Mouse (Mus musculus): ENCODE measurements around the gene Wap.

DNA sequence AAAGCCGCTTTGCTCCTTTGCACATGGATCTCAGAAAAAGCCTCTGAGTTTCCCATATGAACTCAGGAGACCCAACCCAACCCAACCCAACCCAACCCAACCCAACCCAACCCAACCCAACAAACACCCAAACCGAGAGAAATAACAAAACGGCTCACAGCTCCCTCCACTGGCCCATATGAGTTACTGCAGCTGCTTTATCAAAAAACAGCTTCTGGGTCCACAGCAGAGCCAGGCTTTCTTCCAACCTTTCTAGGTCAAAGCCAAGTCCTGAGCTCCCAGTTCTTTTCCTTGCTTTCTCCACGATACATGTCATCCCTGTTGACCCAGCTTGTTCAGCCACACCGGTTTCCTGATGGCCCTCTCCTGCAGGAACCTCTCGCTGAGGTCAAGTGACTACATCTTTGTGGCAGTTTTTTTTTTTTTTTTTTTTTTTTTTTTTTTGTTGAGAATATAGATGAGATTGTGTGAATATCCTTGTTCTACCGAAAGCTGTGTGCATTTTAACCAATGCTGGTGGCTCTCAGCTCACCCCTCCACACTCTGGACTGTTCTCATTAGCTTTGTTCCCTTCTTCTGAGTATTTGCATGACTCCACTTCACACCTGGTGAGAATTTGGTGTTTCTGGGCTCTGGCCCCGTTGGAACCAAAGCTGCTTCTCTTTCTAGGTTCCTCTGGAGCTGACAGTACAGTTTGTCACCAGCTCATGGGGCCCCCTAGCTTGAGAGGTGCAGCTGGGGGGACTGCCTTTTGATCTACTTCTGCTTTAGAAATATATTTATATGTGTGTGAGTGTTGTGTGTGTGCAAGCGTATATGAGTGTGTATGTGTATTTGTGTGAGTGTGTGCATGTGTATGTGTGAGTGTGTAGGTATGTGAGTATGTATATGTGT lies 9.6 kb upstream of the Wap start:
- TF ChIP-seq CTCF (IDR thresholded peaks at IDR 0.05) (peak; percentile 33), POLR2A (IDR thresholded peaks at IDR 0.05; ENCODE audit: insufficient read depth, low read depth, low read length) (no peak), EP300 (IDR thresholded peaks at IDR 0.05; ENCODE audit: insufficient read depth, low read depth, low read length) (no peak)

Data from heart, adult 2 months (tissue).